Mouse (Mus musculus): ENCODE data around the gene Best1.

- TF ChIP-seq POLR2A (IDR thresholded peaks at IDR 0.05; ENCODE audit: control insufficient read depth, extremely low read depth, insufficient read depth, low read length, poor library complexity) (no peak), CTCF (IDR thresholded peaks at IDR 0.05; ENCODE audit: borderline replicate concordance, control insufficient read depth, extremely low read depth, insufficient read depth, low read length, poor library complexity) (no peak)
Measured at GRCm38 (mm10) chr19:9985190-9985899, 16.1 kb downstream of the Best1 start.
